Mouse (Mus musculus) CH12F3 (cell line): ENCODE results near the gene Thbs4.
"Not testable (repeated sequence)": the region's sequence is repeated elsewhere in the genome, so short reads cannot be mapped to it uniquely, and the experiment has no call there.

Source experiments
- in situ Hi-C: fragments of 300-500 bp; cut with MboI; formaldehyde crosslinking; loops from 2 replicates; pipeline ENCODE4 v1.14.3; 2020; ENCODE audit warnings: low sequenced_read_pairs

Gene Thbs4

DNA sequence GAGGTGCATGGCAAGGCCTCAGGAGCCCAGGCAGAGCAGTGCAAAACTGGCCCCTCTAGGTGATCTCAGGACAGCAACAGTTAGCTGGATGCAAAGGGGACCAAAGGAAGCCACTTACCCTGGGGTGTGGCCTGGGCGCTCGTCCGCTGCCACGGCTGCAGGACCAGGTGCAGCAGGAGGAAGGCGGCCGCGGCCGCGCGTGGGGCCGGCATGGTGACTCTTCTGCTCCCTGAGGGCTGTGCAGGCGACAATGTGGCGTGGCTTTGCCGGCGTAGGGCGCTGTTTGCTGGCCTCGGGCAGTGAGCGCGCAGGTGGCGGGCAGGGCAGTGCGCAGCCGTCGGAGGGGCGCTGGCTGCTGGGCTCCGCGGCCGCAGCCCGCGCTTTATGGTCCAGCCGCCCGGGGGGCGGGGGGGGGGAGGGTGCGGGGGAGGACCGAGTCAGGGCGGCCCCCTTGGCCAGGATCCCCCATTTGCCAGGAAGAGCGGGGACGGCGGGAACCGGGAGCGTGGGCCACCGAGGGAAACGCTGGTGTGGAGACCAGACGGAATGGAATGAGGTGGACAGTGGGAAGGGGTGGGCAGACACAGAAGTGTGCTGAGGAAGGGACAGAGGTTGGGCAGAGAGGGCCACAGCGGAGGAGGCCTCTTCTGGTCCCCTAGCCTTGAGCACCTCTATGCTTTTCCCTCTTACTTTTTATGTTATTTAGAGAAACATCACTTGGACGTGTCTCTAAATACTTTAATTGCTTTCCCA, at the start of gene Thbs4:
Thbs4 (minus strand) TSS at position 357 of the 753 bp plus-strand sequence.
- in situ Hi-C loops = no loop called here

DNA sequence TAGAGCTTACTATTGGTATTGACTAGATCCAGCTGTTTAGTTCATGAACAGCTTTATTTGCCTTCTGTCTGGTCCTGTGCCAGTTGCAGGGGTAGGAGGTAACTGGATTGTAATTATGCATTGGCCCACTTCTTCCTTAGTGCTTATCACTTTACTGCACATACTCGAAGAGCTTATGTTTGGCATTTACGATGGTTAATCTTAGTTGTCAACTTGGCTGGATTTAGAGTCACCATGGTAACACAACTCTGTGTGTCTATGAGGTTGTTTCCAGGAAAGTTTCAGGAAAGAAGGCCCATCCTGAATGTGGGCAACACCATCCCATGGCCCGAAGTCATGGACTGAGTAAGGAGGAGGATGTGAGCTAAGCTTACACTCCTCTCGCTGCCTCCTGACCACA, 38.5 kb upstream of the Thbs4 start:
- in situ Hi-C loops = no loop called here

DNA sequence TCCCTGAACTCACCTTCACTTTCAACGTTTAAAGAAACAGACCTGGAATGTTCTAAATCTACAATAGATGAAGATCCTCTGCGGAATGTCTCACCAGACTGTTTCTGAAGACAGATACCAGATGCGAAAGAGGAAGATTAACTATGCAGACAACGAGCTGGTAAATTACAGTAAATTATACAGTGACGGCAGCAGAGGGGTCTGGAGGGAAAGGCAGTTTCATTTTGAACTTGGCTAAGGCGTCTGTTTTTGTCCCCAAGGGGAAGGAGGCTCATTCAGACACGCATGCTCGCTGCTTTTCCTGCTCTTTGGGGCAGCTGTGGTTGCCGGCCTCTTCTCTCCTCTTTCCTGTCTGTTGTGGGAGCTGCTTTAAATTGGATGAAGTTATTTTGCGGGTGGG, 34.2 kb upstream of the Thbs4 start:
- in situ Hi-C loops = no loop called here

DNA sequence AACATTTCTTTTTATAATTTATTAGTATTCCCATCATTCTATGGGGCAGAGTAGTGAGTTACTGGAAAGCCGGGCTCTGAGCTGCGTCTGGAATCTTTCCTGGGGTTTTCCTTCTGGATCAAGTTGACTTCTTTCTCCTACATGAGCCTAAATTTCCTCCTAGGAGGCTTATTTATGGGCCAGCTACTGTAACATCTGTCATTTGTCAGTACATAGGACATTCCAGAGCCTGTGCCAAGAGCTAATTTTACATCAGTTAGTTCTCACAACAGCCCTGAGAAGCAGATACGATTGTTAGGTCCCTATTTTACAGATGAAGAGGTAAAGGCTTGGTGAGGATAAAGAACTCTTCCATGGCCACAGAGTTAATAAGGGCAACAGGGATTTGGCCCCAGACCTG, 22.7 kb upstream of the Thbs4 start:
- in situ Hi-C loops = no loop called here

DNA sequence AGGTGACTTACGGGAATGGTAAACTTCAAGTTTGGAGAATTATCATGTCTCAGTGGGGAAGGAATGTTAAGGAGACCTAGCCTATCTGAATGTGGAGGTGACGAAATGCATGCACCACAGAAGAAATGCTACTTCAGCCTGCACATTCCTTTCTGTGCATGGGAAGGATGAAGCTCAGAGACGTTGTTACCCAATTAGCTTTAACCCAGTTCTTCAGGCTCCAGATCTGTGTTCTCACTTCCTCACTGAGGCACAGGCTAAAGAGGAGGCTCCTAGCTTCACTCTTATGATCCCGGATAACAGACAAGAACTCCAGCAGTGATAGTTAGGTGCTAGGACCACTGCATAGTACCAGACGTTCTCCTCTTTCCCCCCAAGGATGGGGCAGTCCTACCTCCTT, 21.7 kb upstream of the Thbs4 start:
- in situ Hi-C loops = no loop called here

DNA sequence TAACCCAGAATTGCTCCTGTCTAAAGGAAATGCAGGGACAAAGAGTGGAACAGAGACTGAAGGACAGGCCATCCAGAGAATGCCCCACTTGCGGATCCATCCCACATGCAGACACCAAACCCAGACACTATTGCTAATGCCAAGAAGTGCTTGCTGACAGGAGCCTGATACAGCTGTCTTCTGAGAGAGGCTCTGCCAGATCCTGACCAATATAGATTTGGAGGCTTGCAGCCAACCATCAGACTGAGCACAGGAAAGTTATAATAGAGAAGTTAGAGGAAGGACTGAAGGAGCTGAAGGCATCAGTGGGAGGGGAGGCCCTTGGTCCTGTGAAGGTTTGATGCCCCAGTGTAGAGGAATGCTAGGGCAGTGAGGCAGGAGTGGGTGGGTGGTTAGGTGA, 16.0 kb upstream of the Thbs4 start:
- in situ Hi-C loops = not testable (repeated sequence)

DNA sequence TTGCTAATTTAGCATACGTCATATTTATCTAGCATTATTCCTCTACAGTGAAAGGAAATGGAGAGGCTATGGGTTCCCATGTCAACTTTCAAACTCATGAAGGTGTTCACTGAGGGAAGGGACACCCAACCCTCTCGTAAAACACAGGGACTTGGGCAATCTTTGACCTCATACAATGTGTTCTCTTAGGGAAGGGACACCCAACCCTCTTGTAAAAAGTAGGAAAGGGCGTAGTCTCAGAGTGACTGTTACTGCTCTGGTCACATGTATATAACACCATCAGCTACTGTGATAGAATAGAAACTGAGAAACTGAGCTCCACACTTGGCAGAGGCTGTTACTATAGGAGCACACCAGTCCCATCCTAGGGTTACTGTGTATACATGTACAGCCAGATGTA, 13.2 kb upstream of the Thbs4 start:
- in situ Hi-C loops = no loop called here

DNA sequence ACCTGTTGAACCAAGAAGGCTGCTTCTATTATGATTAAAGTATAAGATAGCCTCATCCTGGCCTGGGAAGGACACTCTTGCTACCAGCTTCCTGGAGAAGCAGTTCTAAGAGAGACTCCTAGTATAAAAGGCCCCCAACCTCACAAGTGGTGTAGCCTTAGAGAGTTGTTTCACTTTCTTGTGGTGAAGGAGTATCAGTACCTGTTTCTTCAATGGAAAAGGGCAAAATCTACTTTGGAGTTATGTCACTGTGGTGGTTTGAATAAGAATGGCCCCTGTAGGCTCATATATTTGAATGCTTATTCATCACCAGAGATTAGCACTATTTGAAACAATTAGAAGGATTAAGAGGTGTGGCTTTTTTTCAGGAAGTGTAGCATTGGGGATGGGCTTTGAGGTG, 12.2 kb upstream of the Thbs4 start:
- in situ Hi-C loops = no loop called here

DNA sequence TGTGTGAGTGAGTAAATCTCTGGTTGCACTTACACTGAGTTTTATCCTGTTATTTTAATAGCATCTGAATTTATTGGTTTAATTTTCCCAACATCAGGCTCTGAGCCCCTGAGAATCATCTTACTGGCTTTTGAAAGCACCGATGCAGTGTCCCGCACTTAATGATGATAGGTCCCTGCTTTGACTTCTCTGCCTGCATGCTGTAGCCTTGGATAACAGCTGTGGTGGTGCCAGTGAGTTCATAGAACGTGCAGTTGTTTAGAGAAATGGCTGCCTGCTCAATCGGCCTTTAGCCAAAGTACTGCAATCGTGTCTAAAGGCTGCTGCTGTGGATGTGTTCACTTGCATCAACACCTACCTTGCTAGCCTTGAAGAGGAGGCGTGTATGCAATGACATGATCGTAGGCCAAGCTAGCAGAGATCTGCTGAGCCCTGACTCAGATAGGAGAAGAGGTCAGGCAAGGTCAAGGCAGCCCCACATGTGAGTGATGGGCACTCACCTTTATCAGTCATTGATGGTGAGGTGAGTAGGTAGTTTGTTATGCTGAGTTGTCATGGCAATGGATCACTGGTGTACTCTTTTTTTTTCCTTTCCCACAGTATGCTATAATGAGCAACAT, 4.8 kb upstream of the Thbs4 start:
- in situ Hi-C loops = no loop called here

DNA sequence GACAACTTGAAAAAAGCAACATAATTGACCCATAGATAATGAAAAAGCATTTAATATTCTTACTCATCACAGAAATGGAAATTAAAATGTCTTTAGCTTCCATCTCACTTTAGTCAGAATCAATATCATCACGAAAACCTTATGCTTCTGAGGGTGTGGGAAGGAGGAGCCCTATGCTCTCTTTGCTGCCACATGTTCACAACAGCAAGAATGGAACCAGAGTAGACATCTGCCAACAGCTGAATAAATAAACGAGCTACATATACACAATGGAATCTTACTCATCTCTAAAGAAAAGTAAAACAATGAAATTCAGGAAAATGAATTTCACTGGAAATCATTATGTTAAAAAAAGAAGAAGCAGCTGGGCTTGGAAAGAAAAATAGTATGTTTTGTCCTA, 4.2 kb upstream of the Thbs4 start:
- in situ Hi-C loops = no loop called here

DNA sequence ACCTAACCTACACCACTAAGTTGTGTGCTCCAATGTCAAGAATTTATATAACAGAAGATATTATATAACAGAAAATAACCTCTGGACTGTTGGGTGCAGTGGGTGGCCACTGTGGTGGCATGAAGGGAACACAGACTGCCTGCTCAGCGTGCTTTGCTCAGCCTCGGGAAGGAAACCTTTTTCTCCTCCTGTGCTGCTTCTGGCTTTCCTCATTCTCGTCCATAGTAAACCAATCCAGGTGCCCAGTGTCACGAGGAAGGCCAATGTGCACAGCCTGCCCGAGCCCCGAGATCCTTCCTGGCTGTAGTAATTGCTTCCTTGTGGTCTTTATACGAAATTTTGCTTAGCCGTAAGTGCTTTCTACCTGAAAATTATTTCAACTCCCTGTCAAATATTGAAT, 982 bp downstream of the Thbs4 start:
- in situ Hi-C loops = no loop called here

DNA sequence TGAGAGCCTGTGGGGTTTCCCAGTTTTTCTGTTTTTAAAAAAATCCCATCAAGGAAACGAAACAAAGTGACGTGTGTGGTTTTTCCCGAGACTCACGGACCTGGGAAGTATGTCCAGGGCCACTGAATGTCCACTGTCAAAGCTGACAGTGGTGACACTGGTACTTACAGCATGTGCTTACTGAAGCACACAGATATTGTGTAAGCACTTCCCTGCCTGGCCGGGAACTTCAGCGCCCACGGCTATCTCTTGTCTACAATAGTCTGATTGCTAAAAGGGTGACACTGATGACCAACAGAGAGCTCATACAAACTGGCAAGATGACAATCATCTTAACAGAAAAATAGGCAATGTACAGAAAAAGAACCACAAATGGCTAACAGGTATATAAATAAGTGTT, 3.1 kb downstream of the Thbs4 start:
- in situ Hi-C loops = no loop called here

DNA sequence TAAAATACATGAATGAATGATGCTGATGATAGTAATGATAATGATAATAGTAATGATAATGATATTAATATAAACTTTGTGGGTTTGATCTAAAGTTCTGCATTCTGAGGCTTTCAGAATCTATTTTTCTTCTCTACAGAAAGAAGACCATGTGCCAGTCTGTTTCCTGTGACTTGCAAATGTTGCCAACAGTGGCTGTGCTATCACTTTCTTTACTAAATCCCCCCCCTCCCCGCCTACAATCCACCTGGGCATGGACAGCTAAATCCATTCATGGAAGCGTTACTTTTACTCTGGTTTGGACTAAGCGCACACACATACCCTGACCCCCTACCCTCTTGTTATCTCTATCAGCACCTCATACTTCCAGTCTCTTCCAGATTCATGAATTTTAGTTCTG, 10.3 kb downstream of the Thbs4 start:
- in situ Hi-C loops = no loop called here

DNA sequence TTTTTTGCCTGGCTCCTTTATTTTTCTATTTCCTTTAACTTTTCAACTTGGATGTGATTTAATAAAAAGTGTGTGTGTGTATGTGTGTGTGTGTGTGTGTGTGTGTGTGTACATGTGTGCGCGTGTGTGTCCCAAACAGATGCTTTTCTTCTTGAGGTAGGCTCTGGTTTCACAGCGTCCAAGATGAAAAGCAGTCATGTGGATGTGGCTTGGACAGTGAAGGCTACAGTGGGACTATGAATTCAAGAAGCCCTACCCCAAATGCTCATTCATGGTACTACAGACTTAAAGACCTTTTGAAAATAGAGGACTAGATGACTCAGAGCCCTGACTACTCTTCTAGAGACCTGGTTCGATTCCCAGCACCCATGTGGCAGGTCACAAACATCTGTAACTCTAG, 11.1 kb downstream of the Thbs4 start:
- in situ Hi-C loops = no loop called here

DNA sequence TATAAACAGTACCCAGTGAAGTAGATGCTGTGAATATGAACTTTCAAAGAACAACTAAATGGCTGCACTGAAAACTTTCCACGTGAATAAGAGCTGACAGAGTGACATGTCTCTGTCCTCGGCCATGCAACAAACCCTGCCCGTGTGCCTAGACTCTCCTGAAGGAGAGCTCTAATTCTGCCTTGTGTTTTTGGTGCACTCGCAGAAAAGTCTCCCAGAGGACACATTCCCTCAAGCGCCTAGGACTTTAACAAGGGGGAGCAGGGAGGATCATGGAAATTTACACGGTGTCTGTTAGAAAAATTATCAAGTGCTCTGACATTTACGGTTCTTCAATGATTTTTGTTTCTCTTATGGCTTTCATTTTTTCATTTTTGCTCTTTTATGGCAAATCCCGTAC, 13.7 kb downstream of the Thbs4 start:
- in situ Hi-C loops = no loop called here

DNA sequence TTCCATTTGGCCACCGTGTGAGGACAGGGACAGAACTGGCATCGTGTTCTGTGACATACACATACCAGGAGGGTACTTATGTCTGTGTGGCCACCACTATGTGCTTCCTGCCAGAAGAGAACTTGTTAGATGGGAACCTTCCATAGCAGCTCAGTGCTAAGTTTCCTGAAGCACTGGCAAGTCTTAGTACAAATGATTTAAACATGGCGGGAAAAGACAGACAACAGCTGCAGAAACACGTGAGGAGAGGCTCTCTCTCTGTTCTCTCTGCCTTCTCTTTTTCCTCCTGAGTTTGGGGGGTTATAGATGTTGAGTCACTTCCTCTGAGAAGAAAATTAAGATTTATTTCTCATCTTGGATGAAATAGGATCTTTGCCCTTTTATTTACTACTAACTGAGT, 14.5 kb downstream of the Thbs4 start:
- in situ Hi-C loops = no loop called here

DNA sequence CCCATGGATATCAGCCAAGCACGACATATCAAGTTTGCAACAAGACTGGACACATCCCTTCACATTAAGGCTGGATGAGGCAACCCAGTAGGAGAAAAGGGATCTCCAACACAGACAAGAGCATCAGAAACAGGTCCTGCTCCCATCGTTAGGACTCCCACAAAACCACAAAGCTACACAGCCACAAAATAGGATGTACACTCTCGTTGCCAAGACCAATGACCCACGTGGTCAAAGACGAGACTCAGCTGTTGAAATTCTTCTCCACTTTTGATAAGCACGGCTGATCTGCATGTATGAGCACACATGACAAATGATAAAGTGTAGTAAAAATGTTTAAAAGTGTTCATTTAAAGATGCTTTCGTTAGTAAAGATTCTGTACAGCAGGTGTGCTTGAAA, 16.0 kb downstream of the Thbs4 start:
- in situ Hi-C loops = no loop called here

DNA sequence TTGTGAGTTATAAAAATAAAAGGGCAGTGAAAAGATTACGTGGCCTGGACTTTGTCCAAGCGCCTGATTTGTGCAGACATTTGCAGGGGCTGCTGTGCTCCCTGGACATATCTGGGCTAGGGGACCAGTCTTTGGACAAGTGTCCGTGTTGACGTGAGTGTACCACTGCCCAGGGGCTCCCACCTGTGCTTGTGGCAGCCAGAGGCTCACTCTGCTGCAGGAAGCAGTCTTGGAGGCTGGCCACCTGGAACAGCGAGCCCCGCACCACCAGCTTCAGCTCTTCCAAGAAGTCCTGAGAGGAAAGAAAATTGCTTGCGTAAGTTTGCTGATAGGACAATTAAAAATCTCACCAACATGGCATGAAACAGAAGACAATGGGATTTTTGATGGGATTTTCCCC, 18.7 kb downstream of the Thbs4 start:
- in situ Hi-C loops = no loop called here

DNA sequence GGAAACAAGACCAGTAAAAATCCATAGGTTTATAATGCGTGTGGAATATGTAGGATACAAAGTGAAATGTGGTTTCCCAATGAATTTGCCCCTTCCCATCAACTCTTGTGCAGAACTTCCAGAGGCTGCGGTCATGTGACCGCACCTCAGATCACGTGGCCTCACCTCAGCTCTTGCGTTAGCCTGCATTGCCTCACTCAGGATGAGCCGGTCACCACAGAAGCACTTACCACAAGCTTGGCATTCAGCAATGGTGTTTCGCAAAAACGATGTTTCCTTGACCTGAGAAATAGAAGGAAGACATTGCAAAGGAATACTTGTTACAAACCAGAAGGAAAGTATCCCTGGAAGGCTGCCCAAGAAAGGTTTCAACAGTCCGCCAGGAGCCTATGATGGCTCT, 19.7 kb downstream of the Thbs4 start:
- in situ Hi-C loops = loop anchor here (25.0 kb wide), 1 partner anchor 462 kb away; no protein-coding TSS in a partner anchor

DNA sequence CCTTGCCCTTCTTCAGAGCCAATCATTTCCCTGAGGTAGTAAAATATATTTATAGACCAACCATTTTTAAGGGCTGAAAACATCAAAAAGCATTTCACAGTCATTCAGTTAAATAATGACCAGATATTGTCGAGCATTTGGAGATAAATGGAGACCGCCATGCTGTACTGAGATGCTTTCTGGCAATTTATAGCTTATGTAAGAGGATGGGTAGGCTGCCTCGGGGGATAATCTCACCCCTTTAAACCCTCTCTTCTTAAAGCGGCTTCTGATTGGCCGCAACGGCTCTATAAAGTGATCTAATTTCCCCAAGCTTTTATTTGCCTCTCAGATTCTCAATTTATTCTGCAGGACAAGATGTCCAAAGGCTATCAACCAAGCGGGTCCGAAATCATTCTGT, 22.1 kb downstream of the Thbs4 start:
- in situ Hi-C loops = loop anchor here (25.0 kb wide), 1 partner anchor 465 kb away; no protein-coding TSS in a partner anchor

DNA sequence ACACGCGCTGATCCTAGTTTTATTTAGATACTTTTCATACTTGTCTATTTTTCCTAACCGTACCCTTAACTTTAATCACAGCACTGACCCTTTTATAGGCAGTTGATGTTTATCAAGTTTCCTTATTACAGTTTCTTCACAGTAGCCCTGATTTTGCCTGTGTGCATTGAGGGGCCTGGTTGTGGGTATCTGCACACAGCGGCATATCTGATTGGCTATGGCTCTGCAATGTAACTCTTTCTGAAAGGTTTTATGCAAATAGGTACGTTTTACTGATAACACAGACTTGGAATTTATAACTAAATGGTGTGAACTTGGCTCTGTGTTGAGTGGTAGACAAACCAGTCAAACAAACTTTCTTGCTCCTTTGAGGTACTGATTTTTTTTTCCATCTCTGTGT, 23.1 kb downstream of the Thbs4 start:
- in situ Hi-C loops = loop anchor here (25.0 kb wide), 1 partner anchor 466 kb away; no protein-coding TSS in a partner anchor

DNA sequence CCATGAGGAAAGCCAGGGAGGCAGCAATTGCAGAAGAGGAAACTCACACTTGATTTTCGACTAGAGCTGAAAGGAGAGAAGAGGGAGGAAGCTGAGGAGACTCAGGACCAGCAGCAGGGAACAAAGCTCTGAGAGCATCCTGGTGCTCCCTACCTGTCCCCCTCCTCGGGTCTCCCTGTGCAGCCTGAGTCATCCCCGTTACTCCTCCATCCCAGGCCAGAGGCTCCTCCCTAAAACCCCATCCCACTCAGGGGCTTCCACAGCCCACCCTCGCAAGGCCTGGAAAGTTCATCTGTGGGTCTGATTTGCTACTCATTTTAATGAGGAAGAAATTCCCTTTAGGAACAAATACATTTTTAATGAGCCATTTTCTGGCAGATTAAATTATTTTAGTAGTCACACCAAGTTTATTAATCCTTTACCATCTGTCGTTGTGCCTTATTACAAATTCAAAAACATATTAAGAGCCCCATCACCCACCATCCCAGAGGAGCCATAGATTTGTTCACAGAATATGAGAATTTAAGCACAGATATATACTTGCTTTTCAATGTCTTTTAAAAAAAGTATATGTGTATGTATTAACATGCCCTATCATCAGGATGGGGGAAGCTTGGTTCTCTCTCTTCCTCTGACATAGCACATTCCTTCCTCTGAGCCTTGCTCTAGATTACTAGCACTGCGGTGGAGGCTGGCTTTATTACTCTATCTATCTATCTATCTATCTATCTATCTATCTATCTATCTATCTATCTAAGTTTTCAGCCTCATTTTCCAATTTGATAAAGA, 29.0 kb downstream of the Thbs4 start:
- in situ Hi-C loops = loop anchor here (25.0 kb wide), 1 partner anchor 472 kb away; no protein-coding TSS in a partner anchor
